Mouse (Mus musculus) bone marrow, adult 2 months (tissue): ENCODE results near the gene A030005K14Rik. TPM values are rescaled to one million over a fixed set of nuclear protein-coding genes. Genes with fewer than 3 reads are reported as not detected.

Experiments
- H3K27ac ChIP-seq: fragments of 200-500 bp; 2 replicates; pipeline ENCODE4 v1.5.1; 2012; ENCODE audit warnings: low read depth, mild to moderate bottlenecking, control low read depth, inconsistent platforms, low read length; ENCODE audit not compliant: control insufficient read depth, poor library complexity, insufficient read depth
- H3K4me1 ChIP-seq: fragments of 200-500 bp; 2 replicates; pipeline ENCODE4 v1.6.1; 2011; ENCODE audit warnings: low read length; ENCODE audit not compliant: control insufficient read depth, insufficient read depth
- H3K4me3 ChIP-seq: fragments of 200-500 bp; replicated peaks from 2 replicates; pipeline ENCODE3; 2011; ENCODE audit warnings: mild to moderate bottlenecking, low read depth, low read length, control low read depth; ENCODE audit not compliant: control insufficient read depth
- CTCF ChIP-seq: fragments of 200-500 bp; IDR thresholded peaks from 2 replicates; pipeline ENCODE4 v1.5.1; 2011; ENCODE audit warnings: low read length, control low read depth; ENCODE audit not compliant: control insufficient read depth, insufficient read depth
- POLR2A ChIP-seq: fragments of 200-500 bp; IDR thresholded peaks from 2 replicates; pipeline ENCODE4 v1.6.1; 2011; ENCODE audit warnings: low read depth, mild to moderate bottlenecking, control low read depth, low read length, borderline replicate concordance; ENCODE audit not compliant: control insufficient read depth
- WGBS: fragments of 180-500 bp; shearing (Covaris S2); methylation state at CpG from one replicate; pipeline ENCODE4 v1.1.7; 2018; 5-methylcytosine and 5-hydroxymethylcytosine counted together
- polyA plus RNA-seq: library from polyadenylated mRNA; stranded (reverse); fragments of >200 nt; gene quantifications from 2 replicates; pipeline ENCODE4 v1.2.4, GENCODE M21; 2011; ENCODE audit warnings: low replicate concordance; ENCODE audit not compliant: missing spikeins, insufficient read depth, insufficient read length

The A030005K14Rik gene
- polyA plus RNA-seq, 1 experiment, result not detected

DNA sequence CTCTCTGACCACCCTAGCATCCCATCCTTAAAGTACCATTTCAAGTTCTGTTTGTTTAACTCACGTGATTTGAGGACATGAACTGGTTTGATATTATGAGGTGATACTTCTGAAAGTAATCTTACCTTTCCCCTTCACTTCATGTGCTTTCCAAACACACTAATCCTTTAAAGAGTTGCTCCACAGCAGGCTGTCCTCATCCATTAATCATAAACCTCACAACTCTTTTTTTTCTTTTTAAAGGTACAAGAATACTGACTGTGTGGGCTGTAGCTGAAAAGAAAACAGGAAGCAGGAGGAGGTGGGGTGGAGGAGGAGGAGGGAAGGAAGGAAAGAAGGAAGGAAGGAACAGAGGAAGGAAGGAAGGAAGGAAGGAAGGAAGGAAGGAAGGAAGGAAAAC lies 27.2 kb downstream of the A030005K14Rik start:
- Histone ChIP-seq H3K27ac (no peak overlapping the region), H3K4me3 (no peak overlapping the region), H3K4me1 (no peaks in the 10 kb centered on the region)
- no peak for TF ChIP-seq CTCF
- TF ChIP-seq POLR2A, result no peak
- WGBS, result 69% methylated on average over 1 of the region's 1 CpGs

GRCm38 (mm10) chr1:83016556-83016955 lies 42.6 kb downstream of the A030005K14Rik start:
- Histone ChIP-seq H3K4me3 (no peak overlapping the region), H3K27ac (no peak overlapping the region), H3K4me1 (no peaks in the 10 kb centered on the region)
- 56% methylated on average over 1 of the region's 1 CpGs for WGBS
- TF ChIP-seq CTCF (no peak), POLR2A (no peak)

- H3K4me1 ChIP-seq, result no peaks in the 10 kb centered on the region
- TF ChIP-seq CTCF (no peak), POLR2A (no peak)
- WGBS, result 79% methylated on average over 10 of the region's 10 CpGs
Measured at GRCm38 (mm10) chr1:83015329-83015879, 43.8 kb downstream of the A030005K14Rik start.

DNA sequence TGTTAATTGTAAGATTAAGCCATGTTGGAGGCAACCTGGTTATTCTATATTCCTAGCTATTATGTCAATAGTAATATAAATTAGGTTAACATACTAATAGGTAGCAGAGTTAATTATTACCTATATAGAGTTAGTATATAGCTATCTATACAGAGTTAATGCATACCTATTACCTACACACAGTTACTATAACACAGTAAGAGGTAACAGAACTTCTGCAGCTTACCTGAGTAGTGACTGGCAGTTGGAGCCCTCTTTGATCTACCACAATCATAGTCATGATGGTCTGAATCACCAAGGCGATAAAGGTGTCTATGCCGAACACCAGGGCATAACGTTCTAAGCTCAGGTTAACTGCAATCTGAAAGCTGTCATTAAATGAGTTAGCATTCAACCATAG lies 44.7 kb downstream of the A030005K14Rik start:
- no peaks in the 10 kb centered on the region for H3K4me1 ChIP-seq
- TF ChIP-seq CTCF (no peak), POLR2A (no peak)
- H3K4me3 ChIP-seq, result no peak overlapping the region
- no peak overlapping the region for H3K27ac ChIP-seq
- WGBS, result 91% methylated on average over 3 of the region's 3 CpGs

More at GRCm38 (mm10) chr1:83015329-83015879, 43.8 kb downstream of the A030005K14Rik start:
- Histone ChIP-seq H3K4me3 (no peak overlapping the region), H3K27ac (no peak overlapping the region)

Other genes with a start within 250 kb of the A030005K14Rik start
- 14.5 and 15.6 TPM in 2 replicates for gene Agfg1, start 219.9 kb downstream of the A030005K14Rik start, polyA plus RNA-seq
- not detected in 2 replicates for gene A030005L19Rik, start 146.1 kb downstream of the A030005K14Rik start, polyA plus RNA-seq
- not detected in 2 replicates for gene A030014E15Rik, start 134.5 kb downstream of the A030005K14Rik start, polyA plus RNA-seq
- not detected in 2 replicates for gene Gm6217, start 128.0 kb downstream of the A030005K14Rik start, polyA plus RNA-seq
- not detected in 2 replicates for gene A030003K21Rik, start 116.0 kb downstream of the A030005K14Rik start, polyA plus RNA-seq
- not detected in 2 replicates for gene Gm7544, start 103.4 kb downstream of the A030005K14Rik start, polyA plus RNA-seq
- gene Gm47955, start 99.1 kb downstream of the A030005K14Rik start, polyA plus RNA-seq, result not detected in 2 replicates
- not detected in 2 replicates for gene Gm47959, start 58.8 kb downstream of the A030005K14Rik start, polyA plus RNA-seq
- not detected in 2 replicates for gene Slc19a3, start 20.9 kb downstream of the A030005K14Rik start, polyA plus RNA-seq
- not detected in 2 replicates for gene Krtap28-10, start 16.9 kb downstream of the A030005K14Rik start, polyA plus RNA-seq
- not detected in 2 replicates for gene Gm47969, start 14.4 kb downstream of the A030005K14Rik start, polyA plus RNA-seq
- not detected in 2 replicates for gene Krtap28-13, start 1.6 kb upstream of the A030005K14Rik start, polyA plus RNA-seq
- not detected in 2 replicates for gene Ccl20, start 57.4 kb upstream of the A030005K14Rik start, polyA plus RNA-seq
- not detected in 2 replicates for gene Daw1, start 100.4 kb upstream of the A030005K14Rik start, polyA plus RNA-seq